Mouse (Mus musculus) heart, adult 2 months (tissue): Measurements from ENCODE around the gene Mcm8. TPM values are rescaled to one million over a fixed set of nuclear protein-coding genes. Genes with fewer than 3 reads are reported as not detected.

Experiments used
- DNase-seq, 2 experiments: peaks; one replicate each; pipeline ENCODE4 v3.0.0; 2021
- H3K27ac ChIP-seq: fragments of 200-600 bp; 2 replicates; pipeline ENCODE4 v1.8.1; 2022
- H3K27me3 ChIP-seq: fragments of 200-500 bp; 2 replicates; pipeline ENCODE4 v1.6.1; 2012; ENCODE audit warnings: mild to moderate bottlenecking, low read length, inconsistent platforms, mixed read lengths; ENCODE audit not compliant: control insufficient read depth, insufficient read depth
- H3K36me3 ChIP-seq: fragments of 200-500 bp; 2 replicates; pipeline ENCODE4 v1.6.1; 2012; ENCODE audit warnings: low read length, inconsistent platforms; ENCODE audit not compliant: control insufficient read depth, insufficient read depth
- H3K4me1 ChIP-seq: fragments of 200-500 bp; 2 replicates; pipeline ENCODE4 v1.6.1; 2011; ENCODE audit warnings: low read length; ENCODE audit not compliant: control insufficient read depth, insufficient read depth
- H3K4me3 ChIP-seq: fragments of 200-600 bp; 2 replicates; pipeline ENCODE4 v1.8.1; 2022
- H3K79me2 ChIP-seq: fragments of 200-500 bp; replicated peaks from 2 replicates; pipeline ENCODE4 v1.6.1; 2012; ENCODE audit warnings: mild to moderate bottlenecking, inconsistent platforms, low read length, moderate library complexity, mixed read lengths; ENCODE audit not compliant: control insufficient read depth, insufficient read depth
- H3K9ac ChIP-seq: fragments of 200-500 bp; 2 replicates; pipeline ENCODE4 v1.6.1; 2012; ENCODE audit warnings: low read depth, mild to moderate bottlenecking, control low read depth, inconsistent platforms, low read length, mixed read lengths
- CTCF ChIP-seq: fragments of 200-600 bp; IDR thresholded peaks from 2 replicates; pipeline ENCODE4 v1.8.1; 2022; ENCODE audit warnings: antibody characterized with exemption, mild to moderate bottlenecking, moderate library complexity
- EP300 ChIP-seq: fragments of 200-500 bp; IDR thresholded peaks from 2 replicates; pipeline ENCODE4 v1.6.1; 2011; ENCODE audit warnings: low read depth, low read length, control low read depth; ENCODE audit not compliant: insufficient read depth
- POLR2A ChIP-seq: fragments of 200-500 bp; IDR thresholded peaks from 2 replicates; pipeline ENCODE4 v1.6.1; 2011; ENCODE audit warnings: mild to moderate bottlenecking, low read depth, low read length, control low read depth; ENCODE audit not compliant: insufficient read depth
- WGBS: fragments of 180-500 bp; shearing (Covaris S2); methylation state at CpG from one replicate; pipeline ENCODE4 v1.1.7; 2018; 5-methylcytosine and 5-hydroxymethylcytosine counted together
- intact Hi-C: fragments of 180-260 bp; cut with DNase I; formaldehyde crosslinking; loops from one replicate; pipeline ENCODE4 v1.15.1; 2025
- polyA plus RNA-seq: library from polyadenylated mRNA; depleted of rRNA; stranded (reverse); fragments of >200 nt; gene quantifications from 2 replicates; pipeline ENCODE4 v1.2.3, GENCODE M21; 2012; rRNA removed
- total RNA-seq, 2 experiments: library from RNA; stranded (reverse); gene quantifications; 2 replicates each; pipeline ENCODE4 v1.2.3; 2021

The Mcm8 gene
- total and polyA plus RNA-seq, 3 experiments: 0.82 to 2.8 (median 2.7) TPM

DNA sequence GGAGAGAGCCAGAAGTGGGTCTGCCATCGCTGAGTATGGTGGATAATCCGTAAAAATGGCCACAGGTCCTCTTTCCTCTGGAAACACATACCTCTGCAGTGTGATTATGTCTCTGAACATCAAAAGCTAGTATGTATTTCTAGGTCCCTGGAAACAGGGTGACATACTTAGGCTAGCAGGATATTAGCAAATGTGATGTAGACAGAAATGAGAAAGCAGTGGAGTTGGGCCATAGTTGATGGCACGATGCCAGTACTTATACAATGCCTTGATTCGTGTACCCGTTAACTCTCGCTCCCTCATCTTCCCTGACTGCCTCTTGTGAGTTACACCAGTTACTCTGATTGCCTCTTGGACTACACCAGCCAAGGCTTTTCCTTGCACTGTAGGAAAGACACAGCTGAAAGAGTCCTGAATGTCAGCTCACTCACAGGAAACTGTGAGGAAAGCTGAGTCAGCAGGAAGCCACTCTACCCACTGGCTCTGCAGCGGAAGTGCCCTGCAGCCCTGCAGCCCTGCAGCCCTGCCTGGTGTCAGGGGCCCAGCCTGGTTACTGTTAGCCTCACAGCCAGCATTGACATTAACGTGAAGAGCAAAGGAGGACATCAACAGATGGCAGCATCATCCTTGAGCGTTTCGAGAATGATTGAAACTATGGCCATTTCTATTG, 57.9 kb downstream of the Mcm8 start:
- 58% methylated on average over 10 of the region's 10 CpGs for WGBS
- no peaks in the 10 kb centered on the region for H3K36me3 ChIP-seq
- H3K4me1 ChIP-seq: no peaks in the 10 kb centered on the region
- TF ChIP-seq CTCF: no peak
- TF ChIP-seq EP300: no peak
- no peak for TF ChIP-seq POLR2A
- H3K9ac ChIP-seq: no peak overlapping the region
- no peaks in the 10 kb centered on the region for H3K79me2 ChIP-seq
- peaks cover 2% of the 10 kb centered on the region for H3K27me3 ChIP-seq
- intact Hi-C loops: no loop called here
- DNase-seq: no peak
- no peak overlapping the region for H3K27ac ChIP-seq
- H3K4me3 ChIP-seq: no peak overlapping the region

DNA sequence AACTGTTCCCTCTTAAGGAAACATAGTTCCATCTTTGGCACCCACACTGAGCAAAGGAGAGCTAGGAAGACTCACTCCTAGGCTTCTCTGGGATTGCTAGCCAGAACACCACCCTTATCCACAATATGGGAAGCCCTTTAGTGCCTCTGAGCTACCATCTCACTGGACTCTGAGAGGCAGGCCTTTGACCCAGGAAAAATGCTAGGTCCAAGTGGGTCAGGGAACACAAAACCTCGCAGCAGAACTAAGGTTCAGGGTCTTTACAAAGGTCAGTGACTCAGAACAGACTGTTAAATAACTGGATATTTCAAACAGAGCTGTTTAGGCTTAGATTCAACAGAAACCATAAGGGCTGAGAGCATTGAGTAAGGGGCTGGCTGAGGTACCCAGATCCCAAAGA, 61.0 kb downstream of the Mcm8 start:
- no peaks in the 10 kb centered on the region for H3K4me1 ChIP-seq
- H3K27me3 ChIP-seq: peaks cover 9% of the 10 kb centered on the region
- WGBS: 77% methylated on average over 1 of the region's 1 CpGs
- no peak overlapping the region for H3K27ac ChIP-seq
- intact Hi-C loops: no loop called here
- TF ChIP-seq EP300: no peak
- TF ChIP-seq POLR2A: no peak
- TF ChIP-seq CTCF: no peak
- no peak overlapping the region for H3K4me3 ChIP-seq
- H3K79me2 ChIP-seq: no peaks in the 10 kb centered on the region
- DNase-seq: no peak
- H3K9ac ChIP-seq: no peak overlapping the region
- H3K36me3 ChIP-seq: no peaks in the 10 kb centered on the region

DNA sequence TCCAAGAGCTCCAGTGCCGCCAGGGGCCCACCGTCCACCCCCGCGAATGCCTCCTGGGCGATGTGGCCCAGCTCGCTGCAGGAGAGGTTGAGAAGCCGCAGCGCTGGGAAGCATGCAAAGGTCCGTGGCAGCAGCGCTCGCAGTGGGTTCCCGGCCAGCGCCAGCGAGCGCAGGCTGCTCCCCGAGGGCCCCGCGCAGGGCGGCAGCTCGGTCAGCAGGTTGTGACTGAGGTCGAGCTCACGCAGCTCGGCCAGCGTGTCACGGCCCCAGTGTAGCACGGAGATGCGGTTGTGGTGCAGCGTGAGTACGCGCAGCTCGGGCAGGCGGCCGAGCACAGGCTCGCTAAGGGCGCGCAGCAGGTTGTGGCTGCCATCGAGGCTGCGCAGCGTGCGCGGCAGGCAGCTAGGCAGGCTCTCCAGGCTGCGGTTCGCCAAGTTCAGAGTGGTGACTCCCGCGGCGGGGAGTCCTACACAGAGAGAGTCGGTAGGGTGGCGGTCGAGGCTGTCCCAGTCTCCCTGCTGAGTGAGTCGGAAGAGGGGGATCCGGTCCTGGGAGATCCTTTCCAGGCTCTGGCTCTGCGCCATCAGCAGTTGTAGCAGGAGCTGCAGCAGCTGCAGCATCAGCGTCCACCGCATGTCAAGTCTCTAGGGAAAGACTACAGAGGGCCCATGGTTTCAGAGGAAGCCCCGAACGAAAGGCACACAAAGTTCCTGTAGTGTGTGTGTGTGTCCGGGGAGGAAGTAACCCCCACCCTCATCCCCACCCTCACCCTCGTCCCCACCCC, 63.5 kb downstream of the Mcm8 start:
- Histone ChIP-seq H3K36me3 (no peaks in the 10 kb centered on the region), H3K27me3 (peaks cover 9% of the 10 kb centered on the region), H3K79me2 (no peaks in the 10 kb centered on the region), H3K4me3 (peak overlapping the region; percentile 34), H3K4me1 (no peaks in the 10 kb centered on the region), H3K27ac (no peak overlapping the region), H3K9ac (peak overlapping the region; percentile 36)
- peak; percentile 18 to 30 for DNase-seq
- TF ChIP-seq POLR2A: no peak
- intact Hi-C loops: no loop called here
- 1% methylated on average over 58 of the region's 58 CpGs for WGBS

DNA sequence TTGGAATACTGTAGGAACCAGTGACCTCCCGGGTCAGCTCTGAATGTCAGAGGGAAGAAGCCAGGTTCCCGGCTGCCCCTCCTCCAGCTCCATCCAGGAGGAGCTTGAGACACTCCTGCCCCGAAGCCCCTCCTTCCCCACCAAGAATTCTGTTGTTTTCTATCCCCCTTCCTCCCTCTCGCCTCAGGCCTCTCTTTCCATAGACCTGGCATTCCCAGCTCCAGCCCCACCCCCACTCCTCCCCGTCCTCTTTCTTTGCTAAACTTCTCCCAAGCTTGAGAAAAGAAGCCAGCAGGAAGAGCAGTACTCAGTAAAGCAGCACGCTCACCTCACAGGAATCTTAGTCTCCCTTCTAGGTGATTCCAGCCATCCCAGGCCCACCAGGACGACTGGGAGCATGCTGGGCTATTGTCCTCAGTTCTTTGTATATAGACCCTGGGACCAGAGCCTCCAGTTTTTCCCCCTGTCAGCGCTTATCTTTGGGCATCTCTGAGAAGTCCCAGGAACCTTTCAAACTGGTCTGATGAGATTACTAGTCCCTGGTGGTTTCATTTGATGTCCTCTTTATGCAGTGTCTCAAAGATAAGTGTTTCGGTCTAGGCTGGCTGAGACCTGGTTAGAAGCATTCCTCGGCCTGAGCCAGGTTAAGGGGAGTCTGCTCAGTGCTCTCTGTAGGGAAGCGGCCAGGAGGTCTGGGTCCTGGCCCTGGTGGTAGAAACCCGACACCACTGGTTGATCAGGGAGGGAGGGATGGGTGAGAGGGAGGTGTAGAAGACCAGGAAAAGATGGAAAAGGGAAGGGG, 65.1 kb downstream of the Mcm8 start, which contains the start of gene Lrrn4:
Gene Lrrn4 (minus strand): TSS at position 48 of the 802 bp plus-strand sequence.
- Histone ChIP-seq H3K79me2 (no peaks in the 10 kb centered on the region), H3K9ac (no peak within 1 kb of the TSS), H3K36me3 (no peaks in the 10 kb centered on the region), H3K27me3 (peaks cover 9% of the 10 kb centered on the region), H3K4me1 (no peaks in the 10 kb centered on the region), H3K27ac (no peak within 1 kb of the TSS), H3K4me3 (no peak within 1 kb of the TSS)
- no peak for TF ChIP-seq EP300
- no peak for TF ChIP-seq POLR2A
- no peak for TF ChIP-seq CTCF
- no peak for DNase-seq
- intact Hi-C loops: no loop called here
- WGBS: 31% methylated on average over 12 of the region's 12 CpGs

DNA sequence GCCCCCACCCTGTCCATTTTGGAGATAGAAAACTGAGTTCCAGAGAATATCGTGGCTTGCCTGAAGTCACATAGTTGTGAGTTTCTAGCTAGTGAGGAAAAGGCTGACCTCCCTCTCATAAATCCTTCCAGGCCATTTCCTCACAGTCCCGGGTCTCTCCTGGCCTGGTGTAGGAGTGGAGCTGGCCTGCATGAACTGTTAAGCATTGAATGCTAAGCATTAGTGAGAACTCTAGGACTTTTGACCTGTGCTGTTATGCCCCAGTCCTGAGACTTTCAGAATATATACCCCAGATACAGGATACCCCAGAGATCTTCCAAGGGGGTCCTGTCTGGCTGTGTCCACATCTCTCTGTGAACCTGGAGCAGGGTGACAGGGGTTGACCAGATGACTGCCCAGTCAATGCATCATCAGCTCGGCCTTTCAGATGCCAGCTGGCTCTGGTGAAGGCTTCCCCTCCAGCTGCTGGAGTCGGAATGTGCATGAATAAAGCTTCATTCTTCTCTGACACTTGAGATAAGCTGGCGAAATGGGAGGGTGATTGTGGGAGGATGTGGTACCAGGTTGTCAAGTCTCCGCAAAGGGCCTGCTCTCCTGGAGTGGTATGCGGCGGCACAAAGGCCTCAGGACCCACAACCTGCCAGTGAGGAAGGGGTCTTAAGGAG, 68.5 kb downstream of the Mcm8 start:
- no peak for TF ChIP-seq POLR2A
- TF ChIP-seq EP300: no peak
- no peak for TF ChIP-seq CTCF
- 44% methylated on average over 8 of the region's 8 CpGs for WGBS
- DNase-seq: peak in 1 of 2 experiments; percentile 16
- Histone ChIP-seq H3K27ac (no peak overlapping the region), H3K79me2 (no peaks in the 10 kb centered on the region), H3K4me1 (no peaks in the 10 kb centered on the region), H3K4me3 (no peak overlapping the region), H3K27me3 (peaks cover 2% of the 10 kb centered on the region), H3K36me3 (no peaks in the 10 kb centered on the region), H3K9ac (no peak overlapping the region)
- intact Hi-C loops: no loop called here

DNA sequence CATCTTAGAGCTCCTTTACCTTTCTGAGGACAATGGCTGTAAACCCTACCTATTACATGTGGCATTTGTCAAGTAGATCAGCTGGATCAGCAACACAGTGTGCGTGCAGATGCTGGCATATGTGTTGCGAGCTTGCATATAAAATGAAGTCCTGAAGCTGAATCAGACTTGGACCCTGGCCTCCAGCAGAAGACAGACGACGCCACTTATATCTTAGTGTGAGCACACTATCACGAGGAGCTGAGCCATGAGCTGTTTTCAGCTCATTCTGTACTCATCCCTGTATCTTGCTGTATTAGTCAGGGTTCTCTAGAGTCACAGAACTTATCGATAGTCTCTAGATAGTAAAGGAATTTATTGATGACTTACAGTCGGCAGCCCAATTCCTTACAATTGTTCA, 69.4 kb downstream of the Mcm8 start:
- H3K4me1 ChIP-seq: no peaks in the 10 kb centered on the region
- TF ChIP-seq POLR2A (no peak), EP300 (no peak), CTCF (no peak)
- no peak overlapping the region for H3K9ac ChIP-seq
- no peaks in the 10 kb centered on the region for H3K79me2 ChIP-seq
- H3K36me3 ChIP-seq: no peaks in the 10 kb centered on the region
- WGBS: 66% methylated on average over 7 of the region's 7 CpGs
- DNase-seq: no peak
- H3K4me3 ChIP-seq: no peak overlapping the region
- H3K27me3 ChIP-seq: no peaks in the 10 kb centered on the region
- no peak overlapping the region for H3K27ac ChIP-seq
- intact Hi-C loops: no loop called here

Other genes with a start within 250 kb of the Mcm8 start
- gene Gpcpd1, start 228.4 kb upstream of the Mcm8 start, total RNA-seq: 100 to 1,000 TPM; 135 to 224 TPM
- gene Gpcpd1, start 228.4 kb upstream of the Mcm8 start, polyA plus RNA-seq: 37.5 and 76.6 TPM in 2 replicates
- 10 to 100 TPM; 34.8 to 57.6 TPM for gene Shld1, start 129.2 kb upstream of the Mcm8 start, total RNA-seq
- 37.8 and 50.5 TPM in 2 replicates for gene Shld1, start 129.2 kb upstream of the Mcm8 start, polyA plus RNA-seq
- under 1 TPM; 0.45 to 0.47 TPM for gene Chgb, start 34.9 kb upstream of the Mcm8 start, total RNA-seq
- gene Chgb, start 34.9 kb upstream of the Mcm8 start, polyA plus RNA-seq: 0.08 TPM in 1 of 2 replicates, not detected in the other
- gene Trmt6, start 86 bp upstream of the Mcm8 start, total RNA-seq: 1 to 10 TPM; 5.2 to 6.7 TPM
- 1.9 and 5.0 TPM in 2 replicates for gene Trmt6, start 86 bp upstream of the Mcm8 start, polyA plus RNA-seq
- 10 to 100 TPM; 19.5 to 20.1 TPM for gene Crls1, start 30.5 kb downstream of the Mcm8 start, total RNA-seq
- gene Crls1, start 30.5 kb downstream of the Mcm8 start, polyA plus RNA-seq: 21.9 and 36.0 TPM in 2 replicates
- 1 to 10 TPM; 4.8 to 5.9 TPM for gene Lrrn4, start 64.8 kb downstream of the Mcm8 start, total RNA-seq
- gene Lrrn4, start 64.8 kb downstream of the Mcm8 start, polyA plus RNA-seq: 9.8 and 11.1 TPM in 2 replicates
- not detected for gene Fermt1, start 129.8 kb downstream of the Mcm8 start, total RNA-seq
- 0.02 TPM in 1 of 2 replicates, not detected in the other for gene Fermt1, start 129.8 kb downstream of the Mcm8 start, polyA plus RNA-seq